Mouse (Mus musculus): ENCODE data around the gene Nelfb.

Gene Nelfb

DNA sequence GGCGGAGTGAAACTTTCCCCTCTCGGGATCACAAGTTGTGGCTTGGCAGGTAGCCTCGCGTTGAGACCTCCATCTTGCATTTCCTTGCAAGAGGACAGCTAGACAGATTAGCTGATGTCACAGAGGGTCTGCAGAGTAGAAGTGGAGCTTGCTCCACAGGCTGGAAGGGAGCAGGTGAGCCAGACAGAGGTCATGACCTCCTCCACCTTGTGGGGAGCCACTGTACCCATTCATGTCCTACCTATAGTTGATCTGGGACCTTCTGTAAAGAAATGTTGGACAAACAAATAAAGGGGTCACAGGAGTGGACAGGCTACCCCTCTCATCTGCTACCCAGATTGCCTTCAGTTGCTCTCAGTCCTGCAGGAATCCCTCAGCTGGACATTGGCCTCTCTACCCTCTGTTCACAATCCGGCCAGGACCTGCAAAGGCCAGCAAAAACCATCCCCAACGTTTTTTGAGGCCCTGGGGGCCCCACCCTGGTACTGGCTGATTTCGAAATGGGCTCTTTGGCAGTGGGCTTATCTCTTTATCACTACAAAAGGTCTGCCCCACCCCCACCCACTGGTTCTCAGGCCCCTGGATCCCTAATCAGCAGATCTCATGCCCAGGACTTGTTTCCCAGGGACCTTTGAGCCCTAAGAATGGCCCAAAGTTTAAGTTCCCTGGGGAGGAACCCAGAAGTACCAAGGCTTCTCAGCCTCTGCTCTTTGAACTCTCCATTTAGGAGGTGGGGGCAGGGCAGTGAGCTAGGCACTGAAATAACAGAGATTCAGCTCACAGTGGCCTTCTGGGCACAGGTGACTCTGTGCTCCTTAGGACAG lies 36.2 kb downstream of the Nelfb start:
- no peak for DNase-seq

DNA sequence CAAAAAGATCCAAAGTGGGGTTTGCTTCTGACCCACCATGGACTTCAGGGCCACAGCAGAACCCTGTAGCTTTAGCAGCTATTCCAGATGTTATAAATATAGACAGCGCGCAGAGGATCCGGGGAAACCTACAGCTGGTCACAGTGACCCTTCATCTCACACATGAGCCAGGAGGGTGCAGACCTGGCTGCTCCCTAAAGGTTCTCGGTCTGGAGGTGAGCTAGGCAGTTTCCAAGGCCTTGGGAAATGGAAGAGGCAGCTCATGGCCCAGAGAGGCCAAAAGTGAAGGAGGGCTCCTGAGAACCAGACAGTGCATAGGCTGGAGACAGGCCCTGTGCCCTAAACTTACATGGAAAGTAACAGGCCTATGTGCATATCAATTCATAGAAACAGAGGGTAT lies 37.5 kb downstream of the Nelfb start:
- DNase-seq, result no peak

GRCm38 (mm10) chr2:25172629-25173028 lies 38.7 kb downstream of the Nelfb start:
- DNase-seq, result no peak

- DNase-seq, result no peak
Measured at GRCm38 (mm10) chr2:25171769-25172153, 39.5 kb downstream of the Nelfb start.

- DNase-seq, result no peak
Measured at GRCm38 (mm10) chr2:25171101-25171768, 40.1 kb downstream of the Nelfb start.

- no peak for DNase-seq
Measured at GRCm38 (mm10) chr2:25170326-25171100, 40.8 kb downstream of the Nelfb start.

DNA sequence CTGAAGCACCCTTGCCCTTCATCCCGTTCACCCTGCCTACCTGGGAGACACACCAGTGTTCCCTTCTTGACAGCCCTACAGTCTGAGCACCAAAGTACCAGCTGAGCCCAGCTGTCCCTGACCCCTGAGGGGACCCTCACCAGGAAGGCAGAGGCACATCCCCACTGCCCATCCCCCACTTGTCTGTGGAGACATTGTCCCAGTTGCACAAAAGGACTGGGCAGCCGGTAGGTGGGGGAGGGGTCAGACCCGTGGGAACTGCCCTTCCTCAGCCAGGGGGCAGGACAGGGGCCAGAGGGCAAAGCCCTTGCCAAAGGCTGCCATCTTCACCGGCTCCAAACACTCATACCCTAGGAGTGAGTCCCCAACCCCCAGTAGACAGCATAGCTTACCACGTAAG lies 41.5 kb downstream of the Nelfb start:
- no peak for DNase-seq

DNA sequence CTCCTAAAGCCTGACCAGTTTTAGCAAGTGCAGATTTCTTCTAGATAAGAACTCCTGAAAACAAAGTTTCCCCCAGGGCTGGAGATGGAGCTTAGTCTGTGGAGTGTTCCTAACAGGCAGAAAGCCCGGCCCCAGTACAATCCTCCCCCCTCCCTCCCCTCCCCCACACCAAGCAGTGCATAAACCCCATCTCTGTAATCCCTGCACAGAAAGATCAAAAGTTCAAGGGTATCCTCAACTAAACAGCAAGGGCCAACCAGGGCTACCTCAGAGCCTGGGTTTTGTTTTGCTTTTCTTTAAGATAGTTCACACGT lies 42.7 kb downstream of the Nelfb start:
- DNase-seq, result no peak

GRCm38 (mm10) chr2:25167919-25168664 lies 43.2 kb downstream of the Nelfb start:
- DNase-seq, result peak; percentile 55

GRCm38 (mm10) chr2:25167481-25167880 lies 43.8 kb downstream of the Nelfb start:
- peak; percentile 12 for DNase-seq

DNA sequence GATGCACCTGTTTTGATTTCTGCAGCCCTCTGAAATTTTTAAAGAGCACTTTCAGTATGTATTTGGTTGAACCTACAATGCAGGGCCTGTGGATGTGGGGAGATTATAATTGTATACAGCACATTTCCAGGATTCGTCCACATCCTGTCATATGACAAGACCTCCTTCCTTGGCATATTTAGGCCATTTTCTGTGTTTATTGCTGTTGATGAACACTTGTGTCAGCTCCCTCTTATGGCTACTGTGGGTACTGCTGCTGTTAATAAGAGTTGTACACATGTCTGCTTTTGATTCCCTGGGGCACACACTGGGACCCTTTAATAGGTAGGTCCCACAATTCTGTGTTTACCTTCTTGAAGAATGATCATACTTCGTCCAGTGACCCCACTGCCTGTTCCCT lies 53.6 kb downstream of the Nelfb start:
- peak; percentile 48 for DNase-seq

DNA sequence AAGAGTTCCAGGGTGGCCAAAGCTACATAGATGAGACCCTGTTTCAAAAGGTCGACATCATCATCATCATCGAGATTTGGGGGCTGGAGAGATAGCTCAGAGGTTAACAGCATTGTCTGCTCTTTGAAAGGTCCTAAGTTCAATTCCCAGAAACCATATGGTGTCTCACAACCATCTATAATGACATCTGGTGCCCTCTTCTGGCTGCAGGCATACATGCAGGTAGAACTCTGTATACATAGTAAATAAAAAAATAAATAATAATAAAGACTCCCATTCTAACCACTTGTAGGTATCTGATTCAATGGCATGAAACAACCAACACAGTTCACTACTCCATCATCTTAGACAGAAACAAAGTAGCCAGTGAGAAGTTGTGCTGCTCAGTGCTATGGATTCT lies 54.3 kb downstream of the Nelfb start:
- DNase-seq, result no peak

- no peak for DNase-seq
Measured at GRCm38 (mm10) chr2:25156177-25156576, 55.1 kb downstream of the Nelfb start.

GRCm38 (mm10) chr2:25151280-25151956 lies 59.9 kb downstream of the Nelfb start:
- no peak for DNase-seq

Data from thymus, postnatal 25 days (tissue).